ENCODE assay signal across 51 mouse cellular contexts in the genomic region with DNA sequence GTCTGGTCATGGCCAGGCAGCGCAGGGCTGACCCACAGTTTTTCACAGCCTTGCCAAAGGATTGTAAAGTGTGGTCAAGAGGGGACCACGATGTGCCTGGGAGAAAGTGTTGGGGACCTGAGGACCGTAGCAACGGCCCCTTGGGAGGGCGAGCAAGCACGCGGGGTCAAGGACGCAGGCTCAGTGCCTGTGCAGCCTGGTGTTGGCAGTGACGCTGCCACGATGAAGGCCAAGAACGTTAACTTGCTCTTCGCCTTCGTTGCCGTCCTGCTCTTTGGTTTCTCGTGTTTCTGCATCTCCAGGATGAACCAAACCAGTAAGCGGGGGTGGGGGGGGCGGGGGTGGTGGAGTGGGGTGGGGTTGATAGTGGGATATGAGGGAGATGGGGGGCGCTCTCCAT. TPM values are rescaled to one million over a fixed set of nuclear protein-coding genes. Genes with fewer than 3 reads are reported as not detected.
"Had no signal": no experiment of that assay in that cellular context is flagged by ENCODE, and none has a peak within 500 bp of the region (broad histone marks: within the 10 kb centered on the region; RNA-seq: fewer than 3 reads in every experiment).

A gene (plus strand): TSS at position 209 of the 400 bp plus-strand sequence.

- H3K9me3 ChIP-seq: heart, embryonic 10.5 days; heart, embryonic 12.5 days; heart, embryonic 13.5 days; heart, embryonic 15.5 days; hindbrain, embryonic 10.5 days; hindbrain, embryonic 12.5 days; hindbrain, embryonic 13.5 days; hindbrain, embryonic 15.5 days; intestine, embryonic 15.5 days; kidney, embryonic 15.5 days had no signal

- DNase-seq: heart, postnatal 10 days; heart, postnatal 14 days; heart, postnatal 36 days; heart, postnatal 4 days; kidney, adult 11 months; kidney, adult 18-20 months; kidney, adult 2 months; kidney, adult 8-10 months; kidney, adult 9 months; kidney, postnatal 10 days; kidney, postnatal 14 days; kidney, postnatal 25 days; kidney, postnatal 36 days; kidney, postnatal 4 days; layer of hippocampus, adult 9-11 months; layer of hippocampus, postnatal 36 days had no signal

- ATAC-seq: hindbrain, embryonic 16.5 days; hindbrain, postnatal 0 days; inflammation-experienced regulatory T-cells, adult 6 months; intestine, embryonic 15.5 days; intestine, embryonic 16.5 days; intestine, postnatal 0 days had no signal

- H3K4me1 ChIP-seq: heart, embryonic 10.5 days; heart, embryonic 12.5 days; heart, embryonic 13.5 days; heart, embryonic 15.5 days; hindbrain, embryonic 10.5 days; hindbrain, embryonic 12.5 days; hindbrain, embryonic 13.5 days; hindbrain, embryonic 15.5 days; intestine, embryonic 15.5 days; kidney, embryonic 15.5 days had no signal

- H3K4me3 ChIP-seq: heart, embryonic 10.5 days; heart, embryonic 12.5 days; heart, embryonic 13.5 days; heart, embryonic 15.5 days; hindbrain, embryonic 10.5 days; hindbrain, embryonic 12.5 days; hindbrain, embryonic 13.5 days; hindbrain, embryonic 15.5 days; intestine, embryonic 15.5 days; kidney, embryonic 15.5 days; layer of hippocampus, adult 2 months had no signal

- H3K27me3 ChIP-seq: heart, embryonic 12.5 days; heart, embryonic 15.5 days; hindbrain, embryonic 12.5 days; hindbrain, embryonic 13.5 days; hindbrain, embryonic 15.5 days; intestine, embryonic 15.5 days; kidney, embryonic 15.5 days had no signal

- H3K27ac ChIP-seq: heart, embryonic 10.5 days; heart, embryonic 13.5 days; heart, embryonic 15.5 days; hindbrain, embryonic 10.5 days; hindbrain, embryonic 12.5 days; hindbrain, embryonic 13.5 days; hindbrain, embryonic 14.5 days; hindbrain, embryonic 15.5 days; hindbrain, postnatal 0 days; intestine, embryonic 15.5 days; kidney, embryonic 15.5 days; kidney, postnatal 0 days; layer of hippocampus, adult 2 months had no signal

- H3K36me3 ChIP-seq: heart, embryonic 10.5 days; heart, embryonic 12.5 days; heart, embryonic 13.5 days; heart, embryonic 15.5 days; hindbrain, embryonic 10.5 days; hindbrain, embryonic 12.5 days; hindbrain, embryonic 13.5 days; hindbrain, embryonic 15.5 days; intestine, embryonic 15.5 days; kidney, embryonic 15.5 days had no signal

RNA-seq across cellular contexts. Expression of the gene that starts here (rescaled TPM):
- total RNA-seq: heart, adult 8-10 months; heart, postnatal 10 days; heart, postnatal 14 days; heart, postnatal 25 days; heart, postnatal 36 days; heart, postnatal 4 days; hematopoietic stem cell, adult 5-6 weeks; hindbrain, postnatal 0 days; layer of hippocampus, adult 18-20 months; layer of hippocampus, adult 2 months; layer of hippocampus, adult 8-10 months; layer of hippocampus, postnatal 10 days; layer of hippocampus, postnatal 14 days; layer of hippocampus, postnatal 25 days; layer of hippocampus, postnatal 36 days had no signal
- polyA plus RNA-seq: heart, embryonic 10.5 days; heart, embryonic 11.5 days; heart, embryonic 12.5 days; heart, embryonic 13.5 days; heart, embryonic 14.5 days; heart, embryonic 15.5 days; heart, embryonic 16.5 days; heart, postnatal 0 days; hindbrain, embryonic 10.5 days; hindbrain, embryonic 11.5 days; hindbrain, embryonic 12.5 days; hindbrain, embryonic 13.5 days; hindbrain, embryonic 14.5 days; hindbrain, embryonic 15.5 days; hindbrain, embryonic 16.5 days; hindbrain, postnatal 0 days; inflammation-experienced regulatory T-cells, adult 6 months; intestine, embryonic 14.5 days; intestine, embryonic 15.5 days; intestine, embryonic 16.5 days; intestine, postnatal 0 days; kidney, adult 2 months; kidney, embryonic 14.5 days; kidney, embryonic 15.5 days; kidney, embryonic 16.5 days; kidney, postnatal 0 days; large intestine, adult 2 months had no signal
